Mouse (Mus musculus) macrophage (primary cell): ENCODE results near the gene Tspan9. TPM values are rescaled to one million over a fixed set of nuclear protein-coding genes. Genes with fewer than 3 reads are reported as not detected.

Experiments
- H3K27ac ChIP-seq: fragments of 350-480 bp; formaldehyde crosslinking; 2 replicates; pipeline ENCODE4 v1.9.0; 2021
- H3K36me3 ChIP-seq: fragments of 350-480 bp; formaldehyde crosslinking; 2 replicates; pipeline ENCODE4 v1.9.0; 2021; ENCODE audit errors: inconsistent target
- H3K4me3 ChIP-seq: fragments of 350-480 bp; formaldehyde crosslinking; 2 replicates; pipeline ENCODE4 v1.9.0; 2021; ENCODE audit errors: inconsistent target
- H3K79me2 ChIP-seq: fragments of 350-480 bp; formaldehyde crosslinking; 2 replicates; pipeline ENCODE4 v1.9.0; 2021; ENCODE audit errors: inconsistent target
- WGBS: methylation state at CpG from one replicate; pipeline ENCODE4 v1.1.7; 2026; ENCODE audit warnings: inconsistent platforms; ENCODE audit not compliant: missing documents; 5-methylcytosine and 5-hydroxymethylcytosine counted together
- polyA plus RNA-seq: library from polyadenylated mRNA; stranded (reverse); fragments of 250-400 nt; gene quantifications from 3 replicates; pipeline ENCODE4 v1.2.4, GENCODE M21; 2018; ENCODE audit warnings: inconsistent platforms

Gene Tspan9
- polyA plus RNA-seq, 1 experiment from 2014 or later = 0.36 TPM

GRCm38 (mm10) chr6:128103874-128104273, 39.5 kb downstream of the Tspan9 start:
- WGBS = 96% methylated on average over 5 of the region's 5 CpGs
- no peaks in the 10 kb centered on the region for H3K36me3 ChIP-seq

GRCm38 (mm10) chr6:128102296-128102999, 40.9 kb downstream of the Tspan9 start:
- WGBS = 73% methylated on average over 6 of the region's 6 CpGs
- Histone ChIP-seq H3K4me3 (no peak overlapping the region), H3K27ac (no peak overlapping the region), H3K79me2 (no peaks in the 10 kb centered on the region), H3K36me3 (no peaks in the 10 kb centered on the region)

More at GRCm38 (mm10) chr6:128103874-128104273, 39.5 kb downstream of the Tspan9 start:
- H3K27ac ChIP-seq = no peak overlapping the region
- H3K4me3 ChIP-seq = no peak overlapping the region
- no peaks in the 10 kb centered on the region for H3K79me2 ChIP-seq

- H3K36me3 ChIP-seq = no peaks in the 10 kb centered on the region
- H3K27ac ChIP-seq = no peak overlapping the region
- H3K79me2 ChIP-seq = no peaks in the 10 kb centered on the region
- no peak overlapping the region for H3K4me3 ChIP-seq
- WGBS = 80% methylated on average over 5 of the region's 5 CpGs
These were observed 43.5 kb downstream of the Tspan9 start for GRCm38 (mm10) chr6:128099871-128100270.

- Histone ChIP-seq H3K27ac (no peak overlapping the region), H3K4me3 (no peak overlapping the region), H3K36me3 (no peaks in the 10 kb centered on the region), H3K79me2 (no peaks in the 10 kb centered on the region)
- 90% methylated on average over 9 of the region's 9 CpGs for WGBS
These were observed 44.2 kb downstream of the Tspan9 start for GRCm38 (mm10) chr6:128099190-128099589.

GRCm38 (mm10) chr6:128096521-128096920, 46.9 kb downstream of the Tspan9 start:
- no peak overlapping the region for H3K27ac ChIP-seq
- no peaks in the 10 kb centered on the region for H3K79me2 ChIP-seq
- no peak overlapping the region for H3K4me3 ChIP-seq
- 90% methylated on average over 7 of the region's 7 CpGs for WGBS
- no peaks in the 10 kb centered on the region for H3K36me3 ChIP-seq

DNA sequence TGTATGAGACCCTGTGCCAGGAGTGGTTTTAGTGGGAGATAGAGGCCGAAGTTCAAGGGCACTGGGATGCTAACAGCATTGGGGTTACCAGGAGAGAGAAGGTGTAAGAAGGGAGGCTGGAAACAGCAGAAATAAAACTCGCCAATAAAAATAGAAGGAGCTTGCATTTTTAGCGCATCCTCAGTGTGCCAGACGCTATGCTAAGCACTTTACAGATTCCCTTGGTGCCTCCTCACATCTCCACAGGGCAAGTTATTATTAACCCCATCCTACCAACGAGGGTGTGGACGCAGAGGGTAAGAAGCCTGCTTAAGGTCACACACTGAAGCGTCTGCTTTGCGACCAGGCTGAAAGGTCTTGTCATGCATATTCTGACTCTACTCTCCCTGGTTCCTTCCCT, 47.5 kb downstream of the Tspan9 start:
- WGBS = 92% methylated on average over 8 of the region's 8 CpGs
- H3K79me2 ChIP-seq = no peaks in the 10 kb centered on the region
- no peak overlapping the region for H3K27ac ChIP-seq
- no peak overlapping the region for H3K4me3 ChIP-seq
- H3K36me3 ChIP-seq = no peaks in the 10 kb centered on the region

DNA sequence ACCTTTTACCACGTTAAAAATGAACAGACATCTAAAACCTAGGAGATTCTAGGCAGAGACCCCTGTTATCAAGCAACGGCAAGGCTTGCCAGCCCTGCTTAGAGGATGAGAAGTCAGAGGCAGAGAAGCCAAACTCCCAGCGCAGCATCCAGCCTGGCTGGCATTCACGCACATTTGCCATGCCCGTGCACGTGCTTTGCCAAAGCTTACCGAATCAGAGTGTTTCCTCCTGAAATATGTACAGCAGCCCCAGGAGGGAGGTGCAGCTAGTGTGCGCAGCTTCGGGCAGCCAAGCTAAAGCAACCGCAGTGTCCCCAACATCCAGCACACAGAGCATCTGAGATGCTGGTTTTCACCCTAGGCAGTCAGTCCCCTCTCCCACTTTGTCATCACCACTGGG, 48.3 kb downstream of the Tspan9 start:
- H3K4me3 ChIP-seq = no peak overlapping the region
- H3K36me3 ChIP-seq = no peaks in the 10 kb centered on the region
- H3K27ac ChIP-seq = no peak overlapping the region
- H3K79me2 ChIP-seq = no peaks in the 10 kb centered on the region
- WGBS = 95% methylated on average over 10 of the region's 10 CpGs

DNA sequence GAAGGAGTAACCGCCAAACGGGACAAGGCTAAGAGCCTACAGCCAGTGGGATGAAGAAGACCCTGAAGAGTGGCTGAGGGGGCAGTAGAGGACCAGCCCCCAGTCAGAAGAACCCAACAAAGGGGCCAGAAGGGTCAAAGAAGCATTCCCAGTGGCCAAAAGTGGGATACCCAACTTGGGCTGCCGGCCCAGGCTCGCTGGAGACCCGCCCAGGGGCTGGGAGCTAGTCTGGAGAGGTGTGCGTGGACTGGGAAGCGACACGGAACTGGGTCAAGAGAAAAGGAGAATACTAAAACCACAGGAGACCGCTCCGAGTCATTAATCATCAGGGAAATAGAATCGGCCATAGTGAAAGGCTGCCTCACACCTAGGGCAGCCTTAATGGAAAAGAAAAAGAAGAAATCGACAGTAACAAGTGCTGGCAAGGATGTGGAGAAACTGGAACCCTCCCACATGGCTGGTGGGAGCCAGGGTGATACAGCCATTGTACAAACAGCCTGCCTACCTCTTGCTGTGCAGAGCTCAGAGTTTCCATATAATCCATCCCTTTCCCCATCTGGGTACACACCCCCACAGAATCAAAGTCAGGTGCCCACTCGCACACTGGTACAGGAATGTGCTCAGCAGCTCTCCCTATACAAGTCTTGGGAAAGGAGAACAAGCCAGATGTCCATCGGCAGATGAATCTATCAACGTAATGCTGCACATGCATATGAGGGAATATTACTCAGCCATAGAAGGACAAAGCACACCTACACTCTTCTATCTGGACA, 49.4 kb downstream of the Tspan9 start:
- no peaks in the 10 kb centered on the region for H3K79me2 ChIP-seq
- WGBS = 89% methylated on average over 15 of the region's 15 CpGs
- no peaks in the 10 kb centered on the region for H3K36me3 ChIP-seq
- H3K27ac ChIP-seq = no peak overlapping the region
- H3K4me3 ChIP-seq = no peak overlapping the region

- no peaks in the 10 kb centered on the region for H3K79me2 ChIP-seq
- no peak overlapping the region for H3K4me3 ChIP-seq
- H3K27ac ChIP-seq = no peak overlapping the region
- 86% methylated on average over 5 of the region's 5 CpGs for WGBS
- H3K36me3 ChIP-seq = no peaks in the 10 kb centered on the region
These were observed 50.8 kb downstream of the Tspan9 start for GRCm38 (mm10) chr6:128092621-128093020.

DNA sequence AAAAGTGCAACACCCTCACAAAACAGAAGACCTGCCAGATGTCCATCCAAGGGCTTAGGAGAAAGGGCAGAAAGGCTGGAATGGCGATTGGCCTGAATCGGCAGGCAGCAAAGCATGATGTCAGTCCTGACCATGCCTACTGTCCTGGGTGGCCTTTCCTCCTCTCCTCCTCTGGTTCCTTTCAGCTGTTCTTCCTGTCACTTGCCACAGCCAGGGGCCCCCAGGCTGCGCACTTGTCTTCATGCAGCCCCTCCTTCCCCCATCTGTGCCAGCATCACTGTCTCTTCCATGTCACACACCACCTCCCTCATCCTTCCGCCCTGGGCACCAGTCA, 51.6 kb downstream of the Tspan9 start:
- no peaks in the 10 kb centered on the region for H3K36me3 ChIP-seq
- no peak overlapping the region for H3K27ac ChIP-seq
- no peaks in the 10 kb centered on the region for H3K79me2 ChIP-seq
- no peak overlapping the region for H3K4me3 ChIP-seq
- 93% methylated on average over 4 of the region's 4 CpGs for WGBS

DNA sequence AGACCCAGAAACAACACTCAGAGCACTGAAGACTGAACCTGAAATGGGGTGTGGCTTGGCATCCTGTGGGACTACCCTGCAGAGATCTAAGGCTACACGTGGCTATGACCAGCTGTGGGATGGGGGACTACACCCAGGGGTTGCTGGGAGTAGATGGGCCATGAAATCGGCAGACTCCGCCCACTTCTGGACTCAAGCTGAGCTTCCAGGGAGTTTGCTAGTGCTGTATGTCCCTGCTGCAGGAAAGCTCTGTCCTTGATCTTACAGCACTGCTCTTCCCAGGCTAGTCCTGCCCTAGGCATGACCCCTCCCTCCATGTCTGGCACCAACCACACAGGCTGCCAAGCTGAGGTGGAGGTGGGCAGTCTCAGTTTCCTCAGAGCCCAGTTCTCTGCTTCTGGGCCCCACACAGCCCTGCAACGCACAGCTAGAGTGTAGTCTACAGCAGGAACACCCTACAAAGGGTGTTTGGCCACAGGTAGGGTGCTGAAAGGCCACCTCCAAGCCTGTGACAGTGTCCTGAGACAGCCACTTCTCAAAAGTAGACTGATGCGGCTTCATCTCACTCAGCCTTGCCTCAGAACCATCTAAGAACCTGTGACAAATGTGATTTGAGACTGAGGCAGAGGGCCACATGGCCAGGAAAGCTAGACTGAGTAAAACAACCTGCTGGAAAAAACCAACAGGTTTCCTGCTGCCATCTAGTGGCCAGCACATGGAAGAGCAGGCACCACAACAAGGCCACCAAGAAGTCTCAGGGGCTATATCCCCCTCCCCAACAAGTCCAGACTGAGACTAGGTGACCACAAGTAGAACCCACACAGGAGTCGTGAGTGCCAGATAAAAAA, 52.2 kb downstream of the Tspan9 start:
- no peaks in the 10 kb centered on the region for H3K79me2 ChIP-seq
- WGBS = 59% methylated on average over 6 of the region's 6 CpGs
- H3K4me3 ChIP-seq = no peak overlapping the region
- no peaks in the 10 kb centered on the region for H3K36me3 ChIP-seq
- no peak overlapping the region for H3K27ac ChIP-seq

DNA sequence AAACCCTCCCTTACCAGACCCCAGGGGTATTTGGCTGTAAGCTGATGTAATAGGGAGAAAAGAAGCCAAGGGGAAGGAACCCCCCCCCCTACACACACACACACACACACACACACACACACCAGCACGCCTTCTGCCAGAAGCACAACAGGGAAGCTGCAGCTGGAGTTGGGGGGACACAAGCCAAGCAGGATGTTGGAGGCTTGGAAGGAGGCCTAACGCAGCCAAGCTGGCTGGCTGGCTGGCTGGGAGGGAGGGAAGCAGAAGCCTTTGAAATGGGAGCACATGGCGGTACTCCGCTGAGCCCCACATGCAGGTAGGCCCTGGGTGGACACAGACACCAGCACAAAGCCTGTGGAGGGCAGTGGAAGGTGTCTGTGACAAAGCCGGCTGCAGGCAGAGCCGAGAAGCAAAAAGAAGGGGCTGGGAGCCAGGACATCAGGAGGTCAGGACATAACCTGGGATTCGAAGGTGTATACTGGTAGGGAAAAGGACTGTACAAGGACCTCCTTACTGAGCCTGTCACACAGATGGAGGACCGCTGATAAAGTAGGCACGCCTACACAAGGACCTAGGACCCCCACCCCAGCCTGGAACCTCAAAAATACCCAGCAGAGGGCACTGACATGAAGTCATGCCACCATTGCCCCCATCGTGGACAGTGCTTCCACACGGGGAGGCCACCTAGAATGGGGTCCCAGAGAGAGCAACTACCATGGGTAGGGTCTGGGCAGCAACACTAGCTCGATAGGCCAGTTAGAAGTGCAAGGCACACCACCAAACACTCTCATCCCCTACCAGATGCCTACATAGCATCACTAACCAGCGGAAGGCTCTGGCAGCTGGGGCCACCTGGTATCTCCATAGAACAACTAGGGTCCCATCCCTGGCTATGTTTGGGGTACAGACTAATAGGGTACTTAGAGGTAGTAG, 53.4 kb downstream of the Tspan9 start:
- WGBS = 87% methylated on average over 13 of the region's 13 CpGs
- no peak overlapping the region for H3K27ac ChIP-seq
- no peak overlapping the region for H3K4me3 ChIP-seq
- no peaks in the 10 kb centered on the region for H3K79me2 ChIP-seq
- H3K36me3 ChIP-seq = no peaks in the 10 kb centered on the region

DNA sequence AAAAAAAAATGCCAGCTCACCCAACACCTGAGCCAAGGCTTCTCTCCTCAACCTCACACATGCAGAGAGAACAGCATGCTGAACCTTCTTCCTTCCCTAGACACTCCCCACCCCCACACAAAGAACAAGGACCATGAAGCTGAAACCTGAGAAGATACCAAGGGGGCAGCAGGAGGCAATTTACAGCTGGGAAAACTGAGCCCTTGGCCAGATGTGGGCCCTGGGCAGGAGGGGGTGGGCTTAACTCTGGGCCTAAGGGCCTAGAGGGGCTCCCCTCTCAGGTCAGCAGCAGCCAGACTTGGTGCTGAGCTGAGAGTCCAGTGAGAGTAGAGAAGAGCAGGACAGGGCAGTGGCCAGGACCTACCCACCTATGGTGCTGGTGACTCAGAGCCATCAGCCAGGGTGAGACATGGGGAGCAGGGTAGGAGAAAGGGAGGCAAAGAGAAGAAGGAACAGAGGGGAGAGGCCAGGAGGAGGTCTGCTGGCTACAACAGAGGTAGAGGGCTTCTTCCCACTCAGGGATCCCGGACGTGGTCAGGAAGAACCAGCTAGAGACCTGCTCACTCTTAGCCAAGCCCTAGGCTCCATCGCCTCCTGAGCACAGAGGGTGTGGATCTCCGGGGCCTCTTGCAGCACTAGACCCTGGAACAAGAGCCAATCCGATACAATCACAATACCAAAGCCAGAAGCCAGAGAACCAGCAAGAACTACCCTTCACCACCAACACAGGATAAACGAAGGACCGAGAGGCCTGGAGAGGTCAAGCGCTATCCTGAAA, 54.5 kb downstream of the Tspan9 start:
- H3K27ac ChIP-seq = no peak overlapping the region
- no peak overlapping the region for H3K4me3 ChIP-seq
- WGBS = 91% methylated on average over 8 of the region's 8 CpGs
- no peaks in the 10 kb centered on the region for H3K36me3 ChIP-seq
- no peaks in the 10 kb centered on the region for H3K79me2 ChIP-seq
